Mouse (Mus musculus): ENCODE measurements at regions not wholly inside any gene's neighbourhood (a gene's known extent, or its start where the extent isn't known, plus 50 kb on each side); places are given as distances from the start of the nearest gene placed in this dataset.
A peak's percentile ranks its signal among the peaks of the same experiment; 100 is the strongest.

DNA sequence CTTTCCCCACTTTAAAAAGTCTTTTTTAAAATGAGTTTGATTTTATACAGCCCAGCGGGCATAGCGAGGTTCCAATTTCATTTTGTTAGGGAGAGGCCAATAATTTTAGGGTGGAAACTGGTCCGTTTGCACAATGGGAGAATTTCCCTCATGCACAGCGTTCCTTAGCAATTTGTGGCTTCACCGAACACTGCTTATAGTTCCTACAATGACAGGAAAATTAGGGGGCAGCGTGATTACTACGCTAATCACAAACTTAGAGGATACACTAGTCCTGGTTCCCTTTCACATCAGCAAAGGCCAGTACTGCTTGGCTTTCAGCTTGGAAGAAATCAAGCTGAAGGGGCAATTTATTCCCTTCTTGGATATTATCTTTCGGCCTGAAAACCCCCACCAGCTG is 745.1 kb upstream of the Gm19410 start:
- Histone ChIP-seq H3K27ac (peak overlapping the region; percentile 48; the same call in 1 of the 2 replicates), H3K4me2 (no peak overlapping the region), H3K27me3 (no peaks in the 10 kb centered on the region), H3K4me1 (peaks cover 10% of the 10 kb centered on the region), H3K36me3 (ENCODE audit: poor library complexity, severe bottlenecking) (no peaks in the 10 kb centered on the region), H3K4me3 (no peak overlapping the region), H3K9me3 (replicated peaks) (no peaks in the 10 kb centered on the region), H3K9ac (no peak overlapping the region)
- ATAC-seq = no peak
- WGBS = 67% methylated on average over 8 of the region's 8 CpGs

DNA sequence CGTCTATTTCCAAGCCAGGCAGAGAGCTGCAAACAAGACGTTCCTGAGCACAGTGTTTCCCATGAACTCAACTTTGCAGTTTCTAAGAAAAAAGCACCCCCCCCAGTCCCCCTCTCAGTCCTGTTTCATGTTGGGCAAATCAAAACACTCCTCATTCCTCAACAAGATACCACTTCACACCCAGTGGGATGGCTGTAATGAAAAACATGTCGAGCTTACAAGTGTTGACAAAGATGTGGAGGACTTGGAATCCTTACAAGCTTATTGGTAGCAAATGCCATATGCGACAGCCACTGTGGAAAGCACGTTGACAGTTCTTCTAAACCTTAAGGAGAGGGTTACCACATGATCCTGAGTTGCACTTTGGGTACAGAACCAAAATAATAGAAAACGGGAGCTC is 742.9 kb upstream of the Gm19410 start:
- no peak overlapping the region for H3K4me3 ChIP-seq
- H3K27ac ChIP-seq = no peak overlapping the region
- ATAC-seq = peak; percentile 51; the same call in 1 of the 2 replicates
- WGBS = 76% methylated on average over 6 of the region's 6 CpGs
- H3K4me2 ChIP-seq = no peak overlapping the region
- H3K36me3 ChIP-seq (ENCODE audit: poor library complexity, severe bottlenecking) = no peaks in the 10 kb centered on the region
- no peak overlapping the region for H3K9ac ChIP-seq
- H3K27me3 ChIP-seq = no peaks in the 10 kb centered on the region
- H3K9me3 ChIP-seq (replicated peaks) = no peaks in the 10 kb centered on the region
- peaks cover 10% of the 10 kb centered on the region for H3K4me1 ChIP-seq

DNA sequence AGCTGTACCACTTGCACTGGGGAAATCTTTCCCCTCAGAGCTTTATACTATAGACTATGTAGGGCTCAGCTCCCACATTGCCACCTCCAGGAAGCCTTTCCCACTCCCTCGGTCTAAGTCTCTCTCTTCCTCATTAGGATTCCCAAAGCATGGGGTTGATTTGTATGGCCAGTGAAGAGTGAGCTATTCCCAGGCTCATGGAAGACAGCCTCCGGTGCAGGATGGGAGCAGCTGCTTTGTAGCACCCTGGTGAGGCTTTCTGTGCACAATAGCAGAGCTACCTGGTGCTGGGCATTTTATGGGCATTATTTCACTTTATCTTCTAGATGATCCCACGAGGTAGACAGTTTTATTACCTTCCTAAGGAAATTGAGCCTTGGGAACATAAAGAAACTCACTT is 717.8 kb upstream of the Gm19410 start:
- H3K4me2 ChIP-seq = no peak overlapping the region
- H3K36me3 ChIP-seq (ENCODE audit: poor library complexity, severe bottlenecking) = no peaks in the 10 kb centered on the region
- H3K27ac ChIP-seq = no peak overlapping the region
- no peaks in the 10 kb centered on the region for H3K9me3 ChIP-seq (replicated peaks)
- no peak for ATAC-seq
- H3K4me1 ChIP-seq = no peaks in the 10 kb centered on the region
- WGBS = 64% methylated on average over 3 of the region's 3 CpGs
- no peak overlapping the region for H3K4me3 ChIP-seq
- H3K9ac ChIP-seq = no peak overlapping the region
- H3K27me3 ChIP-seq = no peaks in the 10 kb centered on the region

DNA sequence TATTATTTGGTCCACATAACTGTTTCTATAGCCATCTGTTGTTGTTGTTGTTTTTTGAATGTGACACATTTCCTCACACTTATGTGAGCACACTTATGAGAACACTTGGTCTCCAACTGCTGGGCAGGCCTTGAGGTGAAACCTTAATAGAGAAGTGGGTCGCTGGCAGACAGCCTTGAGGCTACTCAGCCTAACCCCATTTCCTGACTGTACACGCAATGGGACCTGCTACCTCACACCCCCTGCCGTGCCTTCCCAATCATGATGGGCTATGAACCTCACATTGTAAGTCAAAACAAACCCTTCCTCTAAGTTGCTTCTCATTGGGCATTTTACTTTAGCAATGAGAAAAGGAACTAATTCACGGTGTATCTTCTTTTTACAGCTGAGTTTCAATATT is 712.1 kb upstream of the Gm19410 start:
- ATAC-seq = no peak
- Histone ChIP-seq H3K27me3 (0 out of 2 replicates have a peak, but pooled peaks cover 3% of the 10 kb centered on the region), H3K4me2 (no peak overlapping the region), H3K4me1 (no peaks in the 10 kb centered on the region), H3K4me3 (no peak overlapping the region), H3K9ac (no peak overlapping the region), H3K9me3 (replicated peaks) (no peaks in the 10 kb centered on the region), H3K36me3 (ENCODE audit: poor library complexity, severe bottlenecking) (no peaks in the 10 kb centered on the region), H3K27ac (no peak overlapping the region)
- 92% methylated on average over 4 of the region's 4 CpGs for WGBS

DNA sequence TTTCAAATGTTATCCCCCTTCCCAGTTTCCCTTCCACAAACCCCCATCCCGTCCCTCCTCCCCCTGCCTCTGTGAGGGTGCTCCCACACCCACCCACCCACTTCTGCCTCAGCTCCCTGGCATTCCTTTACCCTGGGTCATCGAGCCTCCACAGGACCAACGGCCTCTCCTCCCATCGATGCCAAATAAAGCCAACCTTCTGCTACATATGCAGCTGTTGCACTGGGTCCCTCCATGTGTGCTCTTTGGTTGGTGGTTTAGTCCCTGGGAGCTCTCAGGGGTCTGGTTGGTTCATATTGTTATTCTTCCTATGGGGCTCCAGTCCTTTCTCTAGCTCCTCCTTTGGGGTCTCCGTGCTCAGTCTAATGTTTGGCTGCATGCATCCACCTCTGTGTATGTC is 704.5 kb upstream of the Gm19410 start:
- no peaks in the 10 kb centered on the region for H3K9me3 ChIP-seq (replicated peaks)
- no peak for ATAC-seq
- no peaks in the 10 kb centered on the region for H3K36me3 ChIP-seq (ENCODE audit: poor library complexity, severe bottlenecking)
- H3K4me1 ChIP-seq = no peaks in the 10 kb centered on the region
- H3K4me2 ChIP-seq = no peak overlapping the region
- no peak overlapping the region for H3K9ac ChIP-seq
- no peak overlapping the region for H3K27ac ChIP-seq
- no peak overlapping the region for H3K4me3 ChIP-seq
- H3K27me3 ChIP-seq = no peaks in the 10 kb centered on the region
- WGBS = 94% methylated on average over 5 of the region's 5 CpGs

DNA sequence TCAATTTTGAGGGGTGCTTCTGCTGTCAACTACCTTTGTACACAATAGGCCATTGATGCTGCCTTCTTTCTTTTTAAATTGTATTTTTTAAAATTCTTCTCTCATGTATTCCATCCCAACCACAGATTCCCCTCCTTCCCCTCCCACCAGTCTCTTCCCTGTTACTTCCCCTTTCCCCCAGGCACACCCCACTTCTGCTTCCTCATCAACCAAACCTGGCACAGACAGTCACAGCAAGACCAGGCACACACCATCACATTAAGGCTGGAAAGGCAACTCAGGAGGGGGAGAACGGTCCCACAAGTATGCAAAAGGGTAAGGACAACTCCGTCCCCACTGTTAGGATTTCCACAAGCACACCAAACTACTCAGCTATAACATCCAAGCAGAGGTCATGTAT is 697.4 kb upstream of the Gm19410 start:
- Histone ChIP-seq H3K27me3 (no peaks in the 10 kb centered on the region), H3K4me2 (no peak overlapping the region), H3K36me3 (ENCODE audit: poor library complexity, severe bottlenecking) (no peaks in the 10 kb centered on the region), H3K4me3 (no peak overlapping the region), H3K9ac (no peak overlapping the region), H3K9me3 (replicated peaks) (no peaks in the 10 kb centered on the region), H3K4me1 (no peaks in the 10 kb centered on the region), H3K27ac (no peak overlapping the region)
- WGBS = 93% methylated on average over 2 of the region's 2 CpGs
- no peak for ATAC-seq

DNA sequence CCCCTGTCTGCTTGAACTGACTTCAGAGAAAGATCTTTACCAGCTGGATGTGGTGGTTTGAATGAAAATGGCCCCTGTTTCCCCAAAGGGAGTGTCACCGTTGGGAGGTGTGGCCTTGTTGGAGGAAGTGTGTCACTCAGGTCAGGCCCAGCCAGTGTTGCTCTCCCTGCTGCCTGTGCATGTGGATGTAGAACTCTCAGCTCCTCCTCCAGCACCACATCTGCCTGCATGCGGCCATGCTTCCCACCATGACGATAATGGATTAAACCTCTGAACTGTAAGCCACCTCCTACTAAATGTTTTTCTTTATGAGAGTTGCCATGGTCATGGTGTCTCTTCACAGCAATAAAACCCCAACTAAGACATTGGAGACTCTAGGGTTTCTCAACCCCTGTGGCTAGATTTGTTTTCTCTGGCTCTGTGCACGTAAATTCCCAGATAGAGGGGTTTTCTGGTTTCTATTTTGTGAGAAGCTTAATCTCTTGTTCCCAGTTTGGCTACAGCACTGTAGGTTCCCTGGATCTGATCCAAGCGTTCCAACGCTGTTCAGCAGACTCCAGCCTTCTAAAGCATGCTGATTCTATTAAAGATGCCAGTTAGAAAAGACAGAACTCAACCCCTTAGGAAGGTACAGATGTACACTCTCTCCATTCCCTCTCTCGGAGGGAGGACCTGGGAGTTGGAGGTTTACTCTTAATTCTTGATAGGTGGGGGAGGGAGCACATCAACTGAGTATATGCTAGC is 695.2 kb upstream of the Gm19410 start:
- WGBS = 72% methylated on average over 7 of the region's 7 CpGs
- Histone ChIP-seq H3K27ac (no peak overlapping the region), H3K4me3 (no peak overlapping the region), H3K27me3 (no peaks in the 10 kb centered on the region), H3K36me3 (ENCODE audit: poor library complexity, severe bottlenecking) (no peaks in the 10 kb centered on the region), H3K4me1 (no peaks in the 10 kb centered on the region), H3K9me3 (replicated peaks) (no peaks in the 10 kb centered on the region), H3K4me2 (no peak overlapping the region), H3K9ac (no peak overlapping the region)
- ATAC-seq = no peak

DNA sequence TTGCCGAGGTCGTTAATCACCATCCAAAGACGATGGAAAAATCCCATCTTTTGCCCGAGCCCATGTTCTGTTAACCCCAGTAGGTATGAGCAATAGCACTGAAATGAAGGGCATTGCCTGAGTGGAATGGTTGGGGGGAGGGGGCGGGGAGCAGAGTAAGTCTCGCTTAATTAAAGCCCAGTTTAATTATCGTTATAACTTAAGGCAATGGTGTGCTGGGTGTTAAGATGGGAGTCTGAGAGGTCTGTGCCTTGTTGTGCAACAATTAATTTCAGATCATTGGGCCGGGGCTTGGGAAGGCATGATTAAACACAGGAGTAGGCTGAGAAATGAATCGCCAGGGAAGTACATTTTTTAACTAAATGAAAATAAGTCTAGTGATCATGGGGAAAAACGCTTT is 689.6 kb upstream of the Gm19410 start:
- no peak overlapping the region for H3K4me2 ChIP-seq
- H3K4me1 ChIP-seq = no peaks in the 10 kb centered on the region
- no peak overlapping the region for H3K4me3 ChIP-seq
- H3K9me3 ChIP-seq (replicated peaks) = no peaks in the 10 kb centered on the region
- H3K9ac ChIP-seq = no peak overlapping the region
- H3K27ac ChIP-seq = no peak overlapping the region
- WGBS = 54% methylated on average over 10 of the region's 10 CpGs
- H3K27me3 ChIP-seq = no peaks in the 10 kb centered on the region
- H3K36me3 ChIP-seq (ENCODE audit: poor library complexity, severe bottlenecking) = no peaks in the 10 kb centered on the region
- no peak for ATAC-seq

DNA sequence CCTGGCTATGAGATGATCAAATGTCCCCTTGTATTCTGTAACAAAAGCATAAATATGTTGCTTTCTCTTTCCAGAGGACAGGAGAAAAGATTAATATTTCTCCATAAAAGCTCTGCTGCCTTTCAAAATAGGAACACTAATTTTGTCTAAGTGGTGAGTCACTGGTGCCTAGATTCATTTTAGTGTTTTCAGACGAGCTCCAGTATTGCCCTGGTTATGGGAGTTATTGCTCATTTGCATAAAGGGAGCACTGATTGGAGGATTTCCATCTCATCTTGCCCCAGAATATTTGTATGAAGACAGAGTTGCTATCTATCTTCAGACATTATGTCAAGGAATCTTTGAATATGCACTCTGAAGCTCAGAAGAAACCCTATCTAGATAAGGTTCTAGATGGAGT is 682.4 kb upstream of the Gm19410 start:
- 56% methylated on average over 1 of the region's 1 CpGs for WGBS
- no peak for ATAC-seq

DNA sequence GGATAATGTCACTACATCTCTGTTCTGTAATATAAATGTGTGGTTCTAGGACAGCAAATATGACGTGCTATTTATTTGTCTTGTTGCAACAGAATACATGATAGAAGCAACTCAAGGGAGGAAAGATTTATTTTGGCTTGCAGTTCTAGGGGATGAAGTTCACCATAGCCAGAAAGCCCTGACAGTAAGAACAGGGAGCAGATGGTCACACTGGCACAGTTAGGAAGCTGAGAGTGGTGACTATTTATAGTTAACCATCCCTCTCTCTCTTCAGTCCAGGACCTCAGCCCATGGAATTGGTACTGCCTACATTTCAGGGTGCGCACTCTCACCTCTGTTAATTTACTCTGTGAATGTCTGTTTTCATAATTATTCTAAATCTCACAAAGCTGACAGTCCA is 678.5 kb upstream of the Gm19410 start:
- Histone ChIP-seq H3K9ac (no peak overlapping the region), H3K9me3 (replicated peaks) (no peaks in the 10 kb centered on the region), H3K36me3 (ENCODE audit: poor library complexity, severe bottlenecking) (no peaks in the 10 kb centered on the region), H3K27me3 (no peaks in the 10 kb centered on the region), H3K4me3 (no peak overlapping the region), H3K4me2 (no peak overlapping the region), H3K27ac (no peak overlapping the region), H3K4me1 (no peaks in the 10 kb centered on the region)
- ATAC-seq = no peak
- 95% methylated on average over 2 of the region's 2 CpGs for WGBS

More for the DNA sequence above, 682.4 kb upstream of the Gm19410 start:
- Histone ChIP-seq H3K36me3 (ENCODE audit: poor library complexity, severe bottlenecking) (no peaks in the 10 kb centered on the region), H3K27me3 (no peaks in the 10 kb centered on the region), H3K9me3 (replicated peaks) (no peaks in the 10 kb centered on the region), H3K9ac (no peak overlapping the region), H3K27ac (no peak overlapping the region), H3K4me3 (no peak overlapping the region), H3K4me1 (no peaks in the 10 kb centered on the region), H3K4me2 (no peak overlapping the region)

DNA sequence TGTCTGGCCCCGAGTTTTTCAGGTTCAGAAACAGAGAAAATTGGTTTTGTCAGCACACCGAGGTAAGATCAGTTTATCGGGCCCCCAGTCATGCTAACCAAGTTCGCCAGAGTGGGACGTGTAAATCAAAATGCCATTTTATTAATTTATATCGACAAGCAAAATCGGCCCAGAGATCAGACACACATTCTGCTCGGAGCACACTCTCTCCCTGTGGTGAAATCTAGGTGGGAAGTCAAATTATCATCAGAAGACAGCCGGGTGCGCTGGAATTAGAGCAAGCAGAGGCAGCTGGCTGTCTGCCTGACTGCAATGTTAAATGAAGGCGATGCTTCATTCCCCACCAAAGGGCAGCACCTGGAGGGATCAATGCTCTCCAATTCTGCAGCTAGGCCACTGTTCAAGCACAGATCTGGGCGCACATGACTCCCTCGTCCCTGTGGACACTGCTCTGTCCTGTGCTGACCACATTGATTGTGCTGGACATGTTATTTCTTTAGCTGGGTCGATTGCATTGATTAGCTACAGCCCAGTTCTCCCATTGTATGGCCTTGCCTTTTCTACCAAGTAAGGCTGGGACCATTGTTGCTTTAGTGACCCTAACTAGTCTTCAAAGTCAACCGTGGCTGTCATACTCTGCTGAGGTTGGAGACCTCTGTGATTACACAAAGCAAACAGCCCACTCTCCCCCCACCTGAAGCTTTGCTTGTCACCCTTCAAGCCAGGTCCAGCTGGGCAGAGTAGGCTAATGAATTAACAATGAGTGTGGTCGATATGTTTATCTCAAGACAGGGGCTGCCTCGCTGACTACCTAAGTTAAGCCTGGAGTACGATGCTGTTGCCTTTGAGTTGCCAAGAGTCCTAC is 677.0 kb upstream of the Gm19410 start:
- H3K4me3 ChIP-seq = no peak overlapping the region
- no peak overlapping the region for H3K9ac ChIP-seq
- no peaks in the 10 kb centered on the region for H3K4me1 ChIP-seq
- 69% methylated on average over 18 of the region's 18 CpGs for WGBS
- no peaks in the 10 kb centered on the region for H3K27me3 ChIP-seq
- H3K4me2 ChIP-seq = no peak overlapping the region
- H3K27ac ChIP-seq = no peak overlapping the region
- H3K9me3 ChIP-seq (replicated peaks) = no peaks in the 10 kb centered on the region
- ATAC-seq = peak; percentile 27; the same call in 1 of the 2 replicates
- H3K36me3 ChIP-seq (ENCODE audit: poor library complexity, severe bottlenecking) = no peaks in the 10 kb centered on the region

DNA sequence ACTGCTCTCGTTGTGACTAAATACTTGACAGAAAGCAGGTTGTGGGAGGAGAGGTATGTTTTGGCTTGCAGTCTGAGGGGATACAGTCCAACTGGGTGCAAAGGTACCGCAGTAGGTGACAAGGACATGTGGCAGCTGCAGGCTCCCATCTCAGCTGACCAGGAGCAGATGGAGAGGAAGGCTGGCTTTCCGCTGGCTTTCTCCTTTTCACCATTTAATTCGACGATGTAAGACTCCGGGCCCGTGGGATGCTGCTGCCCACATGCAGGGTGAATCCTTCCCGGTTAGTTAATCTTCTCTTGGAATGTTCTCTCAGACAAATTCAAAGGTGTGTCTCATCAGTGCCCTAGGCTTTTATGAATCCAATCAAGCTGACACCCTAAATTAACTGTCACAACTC is 676.1 kb upstream of the Gm19410 start:
- Histone ChIP-seq H3K4me1 (no peaks in the 10 kb centered on the region), H3K4me2 (no peak overlapping the region), H3K27ac (no peak overlapping the region), H3K27me3 (no peaks in the 10 kb centered on the region), H3K9me3 (replicated peaks) (no peaks in the 10 kb centered on the region), H3K4me3 (no peak overlapping the region), H3K9ac (no peak overlapping the region), H3K36me3 (ENCODE audit: poor library complexity, severe bottlenecking) (no peaks in the 10 kb centered on the region)
- no peak for ATAC-seq
- 96% methylated on average over 8 of the region's 8 CpGs for whole genome bisulfite sequencing
